Mouse (Mus musculus) embryonic fibroblast, embryonic 13.5 days (primary cell): ENCODE measurements around the gene Krt80.

Experiments used
- CTCF ChIP-seq: IDR thresholded peaks from 2 replicates; pipeline ENCODE4 v1.5.1; 2011; ENCODE audit warnings: mild to moderate bottlenecking, control low read depth, low read length, moderate library complexity, borderline replicate concordance; ENCODE audit not compliant: insufficient read depth
- POLR2A ChIP-seq: IDR thresholded peaks from 2 replicates; pipeline ENCODE4 v1.6.1; 2011; ENCODE audit warnings: low read depth, mild to moderate bottlenecking, control low read depth, low read length, moderate library complexity

- TF ChIP-seq POLR2A (no peak), CTCF (no peak)
These were observed 49.8 kb downstream of the Krt80 start for GRCm38 (mm10) chr15:101320010-101320617.
